Mouse (Mus musculus) cerebral cortex, adult 2 months (tissue): ENCODE measurements around the gene Mcm2.

ENCODE experiments used
- WGBS: fragments of 180-500 bp; shearing (Covaris S2); methylation state at CpG from one replicate; pipeline ENCODE4 v1.1.7; 2018; 5-methylcytosine and 5-hydroxymethylcytosine counted together

Mcm2 gene

GRCm38 (mm10) chr6:88925640-88926205, 27.1 kb upstream of the Mcm2 start:
- WGBS: 58% methylated on average over 4 of the region's 4 CpGs

GRCm38 (mm10) chr6:88924502-88925275, 26.1 kb upstream of the Mcm2 start:
- WGBS: 12% methylated on average over 5 of the region's 5 CpGs

- WGBS: 95% methylated on average over 8 of the region's 8 CpGs
Observed at GRCm38 (mm10) chr6:88918802-88919201, 20.2 kb upstream of the Mcm2 start.

- WGBS: 58% methylated on average over 1 of the region's 1 CpGs
Observed at GRCm38 (mm10) chr6:88916153-88916552, 17.6 kb upstream of the Mcm2 start.

- 45% methylated on average over 4 of the region's 4 CpGs for WGBS
Observed at GRCm38 (mm10) chr6:88915510-88915909, 16.9 kb upstream of the Mcm2 start.

DNA sequence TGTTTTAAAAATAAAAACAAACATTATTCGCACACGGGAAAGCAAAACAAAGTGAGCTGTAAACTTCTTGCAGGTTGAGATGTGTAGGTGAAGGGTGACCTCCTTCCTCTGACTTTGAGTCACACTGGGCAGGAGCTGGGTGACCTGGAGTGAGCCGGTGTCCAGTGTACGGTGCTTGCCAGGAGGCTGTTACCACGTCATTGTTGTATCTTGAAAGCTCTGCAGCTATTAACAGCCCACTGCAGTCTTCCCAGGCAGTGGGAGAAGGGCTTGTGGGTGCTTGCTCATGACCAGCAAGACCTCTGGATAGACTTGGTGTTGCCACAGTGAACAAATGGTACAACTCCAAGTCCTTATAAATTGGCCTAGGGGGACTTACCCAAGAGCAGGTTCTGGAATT, 16.2 kb upstream of the Mcm2 start:
- 68% methylated on average over 5 of the region's 5 CpGs for WGBS

- WGBS: 74% methylated on average over 4 of the region's 4 CpGs
Observed at GRCm38 (mm10) chr6:88913022-88913421, 14.4 kb upstream of the Mcm2 start.

DNA sequence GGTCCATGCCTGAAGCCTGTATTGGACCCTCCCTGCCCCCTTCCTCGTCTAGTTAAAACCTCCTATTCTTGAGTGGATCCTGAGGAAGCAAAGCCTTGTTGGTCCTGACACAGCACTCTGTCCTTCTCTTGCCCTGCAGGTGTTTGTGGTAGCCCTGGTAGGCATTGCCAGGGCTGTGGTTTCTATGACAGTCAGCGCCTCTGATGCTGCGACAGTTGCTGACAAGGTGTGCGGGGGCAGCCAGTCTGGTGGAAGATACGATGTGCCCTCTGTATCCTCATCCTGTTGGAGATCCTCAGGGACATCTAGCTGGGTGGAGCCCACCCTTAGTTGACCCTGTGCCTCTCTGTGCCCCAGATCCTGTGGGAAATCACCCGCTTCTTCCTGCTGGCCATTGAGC, 10.6 kb upstream of the Mcm2 start:
- WGBS: 93% methylated on average over 6 of the region's 6 CpGs

DNA sequence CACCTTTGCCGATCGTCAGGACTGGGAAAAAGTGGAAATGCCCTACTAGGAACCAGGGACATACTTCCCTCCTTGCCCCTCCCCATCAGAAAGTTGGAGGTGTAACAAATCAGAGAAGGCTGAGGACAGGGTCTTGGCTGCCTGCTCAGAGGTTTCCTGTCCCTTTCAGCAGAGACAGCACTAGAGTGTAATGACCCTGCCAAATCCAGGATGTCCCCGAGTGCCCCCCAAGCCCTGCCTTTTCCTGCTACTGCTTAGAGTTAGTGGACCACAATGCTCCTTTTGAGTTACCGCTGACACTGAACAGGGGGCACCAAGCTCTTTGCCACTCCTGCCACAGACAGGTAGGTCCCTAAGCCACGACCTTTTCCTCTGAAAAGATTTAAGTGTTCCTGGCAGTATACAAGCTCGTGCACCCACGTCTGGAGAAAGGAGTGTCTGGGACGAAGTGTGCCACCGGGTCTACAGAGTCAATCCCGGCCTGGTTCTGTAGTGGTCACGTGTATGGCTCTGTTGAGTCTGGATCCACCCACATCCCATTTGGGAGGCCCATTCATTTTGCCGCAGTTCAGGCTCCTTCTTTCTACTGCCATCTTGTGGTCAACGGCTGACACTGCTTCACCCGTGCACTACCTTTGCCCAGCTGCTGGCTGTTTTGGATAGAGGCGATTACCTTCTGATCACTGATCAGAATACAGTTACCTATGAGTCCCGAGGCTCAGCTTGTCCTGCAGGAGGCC, 8.0 kb upstream of the Mcm2 start:
- 19% methylated on average over 16 of the region's 16 CpGs for WGBS

GRCm38 (mm10) chr6:88905042-88905441, 6.5 kb upstream of the Mcm2 start:
- WGBS: 88% methylated on average over 7 of the region's 7 CpGs

GRCm38 (mm10) chr6:88904456-88904974, 5.9 kb upstream of the Mcm2 start:
- 80% methylated on average over 4 of the region's 4 CpGs for WGBS

DNA sequence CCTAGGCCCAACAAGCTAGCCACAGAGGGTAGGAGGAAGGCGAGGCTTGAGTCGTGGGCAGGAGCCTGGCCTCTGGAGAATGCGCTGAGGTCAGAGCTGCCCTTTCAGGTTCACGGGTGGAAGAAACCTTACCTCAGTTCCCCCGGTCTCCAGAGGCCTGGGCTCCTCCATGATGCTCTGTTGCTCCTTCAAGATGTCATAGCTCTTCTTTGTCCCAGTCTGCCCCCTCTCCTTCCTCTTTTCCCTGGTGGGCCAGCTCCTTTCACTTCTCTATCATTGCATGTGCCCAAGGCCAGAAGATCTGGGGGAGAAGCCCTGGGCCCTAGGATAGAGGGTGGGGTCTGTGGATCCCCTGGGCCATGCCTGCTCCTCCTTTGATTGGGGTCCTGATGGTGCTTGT, 5.1 kb upstream of the Mcm2 start:
- 81% methylated on average over 5 of the region's 5 CpGs for WGBS

DNA sequence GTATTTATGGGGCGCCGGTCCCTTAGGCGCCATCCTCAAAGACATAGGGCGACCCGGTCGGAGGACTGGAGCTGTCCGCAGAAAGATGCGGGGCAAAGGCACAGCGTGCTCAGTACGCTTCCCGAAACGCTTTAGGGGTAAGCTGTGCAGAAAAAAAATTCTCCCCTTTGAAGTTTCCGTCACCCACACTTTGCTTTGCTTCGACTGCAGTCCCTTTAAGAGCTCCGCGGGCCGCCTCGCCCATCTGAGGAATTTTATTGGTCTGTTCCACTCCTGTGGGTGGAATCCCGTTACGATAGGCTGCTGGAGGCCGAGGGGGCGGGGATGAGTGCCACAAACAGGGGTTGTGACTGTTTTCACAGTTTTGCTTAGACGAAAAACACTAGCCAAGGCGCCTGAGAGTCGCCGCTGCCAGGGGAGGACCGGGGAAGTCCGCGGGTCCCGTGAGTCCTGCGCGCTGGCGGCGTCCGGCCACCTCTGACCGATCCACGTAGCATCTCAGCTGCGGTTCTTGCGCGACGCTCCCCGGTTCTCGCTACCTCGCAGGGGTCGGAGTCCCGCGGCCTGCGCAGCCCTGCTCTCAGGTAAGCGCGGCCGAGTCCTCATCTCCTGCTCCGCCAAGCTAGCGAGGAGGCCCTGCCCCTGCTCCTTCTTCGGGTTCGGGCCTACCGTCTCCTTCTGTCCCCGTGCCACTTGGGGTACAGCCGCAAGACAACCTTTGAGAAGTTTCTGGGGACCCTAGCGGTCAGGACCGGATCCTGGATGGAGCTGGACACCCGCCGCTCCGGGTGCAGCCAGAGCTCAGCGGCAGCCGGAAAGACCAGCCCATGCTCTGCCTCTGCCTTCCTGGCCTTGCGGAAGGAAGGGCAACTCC, 3.6 kb upstream of the Mcm2 start, which contains the start of gene Tpra1:
Tpra1 (plus strand) TSS at position 305 of the 874 bp plus-strand sequence.
- WGBS: under 1% methylated on average over 66 of the region's 66 CpGs

DNA sequence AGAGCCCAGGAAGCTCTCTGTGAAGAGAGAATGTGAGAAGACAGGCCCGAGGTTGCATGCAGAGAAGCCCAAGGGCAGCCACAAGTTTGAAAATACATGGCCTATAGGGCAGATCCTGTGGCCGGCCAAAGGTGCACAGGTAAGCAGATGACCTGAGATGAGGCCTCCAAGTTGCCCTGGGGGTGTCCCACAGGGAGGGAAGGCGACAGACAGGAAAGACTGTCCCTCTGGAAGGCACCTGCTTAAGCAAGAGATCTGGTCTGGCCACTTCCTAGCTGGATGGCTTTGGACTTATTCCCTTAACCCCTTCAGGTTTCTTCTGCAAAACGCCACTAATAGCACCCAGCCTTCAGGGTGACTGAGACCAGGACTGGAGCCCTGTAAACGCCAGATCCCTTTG, 2.9 kb upstream of the Mcm2 start:
- WGBS: 1% methylated on average over 5 of the region's 5 CpGs

DNA sequence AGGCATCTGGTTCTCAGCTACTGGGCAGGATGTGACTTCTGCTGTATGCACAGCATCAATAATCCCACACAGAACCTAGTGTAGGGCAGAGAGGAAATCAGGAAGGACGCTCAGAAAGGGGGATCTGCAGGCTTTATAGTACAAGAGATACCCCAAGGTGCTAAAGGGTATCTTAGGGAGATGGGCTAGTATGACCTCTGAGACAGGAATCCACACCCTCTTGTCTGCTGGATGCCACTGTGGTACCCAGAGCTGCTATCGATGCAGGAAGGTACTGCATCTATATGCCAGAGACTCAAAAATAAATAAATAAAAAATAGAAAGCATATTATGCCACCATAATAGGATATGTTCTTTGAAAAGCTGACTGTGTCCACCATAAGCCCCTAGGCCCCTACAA, 1.0 kb upstream of the Mcm2 start:
- WGBS: 94% methylated on average over 2 of the region's 2 CpGs

DNA sequence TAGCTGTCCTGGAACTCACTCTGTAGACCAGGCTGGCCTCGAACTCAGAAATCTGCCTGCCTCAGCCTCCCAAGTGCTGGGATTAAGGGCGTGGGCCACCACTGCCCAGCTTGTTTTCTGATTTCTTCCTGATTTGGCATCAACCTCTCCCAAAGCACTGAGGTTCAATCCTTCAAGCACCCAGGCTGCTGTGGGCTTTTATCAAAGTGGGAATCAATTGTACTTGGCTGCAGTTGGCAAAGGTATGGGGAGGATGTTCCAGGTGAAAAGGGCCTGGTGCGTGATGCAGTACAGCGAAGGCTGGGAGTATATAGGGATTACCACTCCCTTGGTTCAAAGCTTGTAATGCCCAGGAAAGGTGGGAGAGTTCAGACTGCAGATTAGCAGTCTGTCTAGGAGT, 506 bp upstream of the Mcm2 start:
- 66% methylated on average over 4 of the region's 4 CpGs for WGBS

DNA sequence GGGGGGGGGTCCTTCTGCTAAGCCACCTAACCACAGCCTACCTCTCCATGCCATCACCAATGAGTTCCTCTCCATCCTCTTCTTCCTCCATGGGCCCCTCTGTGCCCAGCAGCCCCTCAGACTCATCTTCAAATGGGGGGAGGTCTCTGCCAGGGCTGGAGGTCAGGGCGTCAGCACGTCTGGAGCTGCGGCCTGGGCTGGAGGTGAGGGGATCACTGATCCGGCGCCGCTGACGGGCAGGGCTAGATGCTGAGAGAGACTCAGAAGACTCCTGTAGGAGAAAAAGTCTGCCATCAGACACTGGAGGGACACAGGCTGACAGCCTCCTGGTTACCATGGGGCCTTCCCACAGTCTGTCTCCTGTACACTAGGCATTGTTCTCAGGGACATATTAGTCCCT, 1.3 kb downstream of the Mcm2 start:
- 87% methylated on average over 7 of the region's 7 CpGs for WGBS

DNA sequence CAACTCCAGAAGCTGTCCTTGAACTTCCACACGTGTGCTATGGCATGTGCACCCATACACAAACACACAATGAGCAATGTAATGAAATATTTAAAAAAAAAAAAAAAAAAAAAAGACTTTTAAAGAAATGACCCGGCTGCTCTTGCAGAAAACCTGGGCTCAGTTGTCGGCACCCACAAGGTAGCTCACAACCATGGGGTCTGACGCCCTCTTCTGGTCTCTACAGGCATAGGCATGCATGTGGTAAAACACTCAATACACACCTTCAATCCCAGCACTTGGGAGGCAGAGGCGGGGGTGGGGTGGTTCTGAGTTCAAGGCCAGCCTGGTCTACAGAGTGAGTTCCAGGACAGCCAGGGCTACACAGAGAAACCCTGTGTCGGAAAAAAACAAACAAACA, 2.6 kb downstream of the Mcm2 start:
- 84% methylated on average over 6 of the region's 6 CpGs for WGBS

DNA sequence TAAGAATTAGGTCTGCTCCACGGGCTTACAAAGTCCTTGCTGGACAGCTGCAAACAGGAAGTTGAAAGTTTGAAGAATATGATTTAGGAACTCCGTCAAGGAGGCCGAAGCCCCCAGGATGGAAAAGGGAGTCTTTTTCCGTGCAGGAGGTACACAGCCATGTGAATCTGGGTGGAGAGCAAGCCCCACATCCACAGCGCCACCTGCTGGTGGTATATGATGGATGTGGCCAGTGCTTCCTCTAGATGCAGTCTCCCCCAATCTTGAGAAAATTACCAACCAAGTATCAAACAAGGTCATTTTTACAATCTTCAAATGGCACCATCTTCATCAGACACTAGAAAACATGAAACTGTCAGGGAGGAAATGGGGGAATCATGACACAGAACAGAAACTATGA, 5.0 kb downstream of the Mcm2 start:
- 44% methylated on average over 5 of the region's 5 CpGs for WGBS

- WGBS: 92% methylated on average over 7 of the region's 7 CpGs
Observed at GRCm38 (mm10) chr6:88890832-88891231, 7.7 kb downstream of the Mcm2 start.

GRCm38 (mm10) chr6:88889410-88890042, 9.1 kb downstream of the Mcm2 start:
- 93% methylated on average over 13 of the region's 13 CpGs for WGBS
